Mouse (Mus musculus) midbrain, embryonic 14.5 days (tissue): ENCODE measurements around the gene Tssk4. TPM values are rescaled to one million over a fixed set of nuclear protein-coding genes. Genes with fewer than 3 reads are reported as not detected.

Source experiments
- ATAC-seq: fragments of 200-750 bp; cut with Nextera tagmentation; 2 replicates; pipeline ENCODE4 v1.8.0; 2017; ENCODE audit warnings: moderate number of reproducible peaks, moderate library complexity; ENCODE audit not compliant: low FRiP score, low TSS enrichment
- DNase-seq: peaks from one replicate; pipeline ENCODE4 v3.0.0-alpha.2; 2015
- H3K27ac ChIP-seq: fragments of 300-500 bp; sonication (generic); replicated peaks from 2 replicates; pipeline ENCODE4 v1.5.1; 2014; ENCODE audit warnings: mild to moderate bottlenecking, low read depth, low read length, moderate library complexity
- H3K27me3 ChIP-seq: fragments of 300-500 bp; sonication (generic); 2 replicates; pipeline ENCODE4 v1.6.1; 2014; ENCODE audit warnings: low read length, control low read depth, mixed read lengths; ENCODE audit not compliant: control insufficient read depth, insufficient read depth
- H3K36me3 ChIP-seq: fragments of 300-500 bp; sonication (generic); 2 replicates; pipeline ENCODE4 v1.6.1; 2014; ENCODE audit warnings: low read length, control low read depth; ENCODE audit not compliant: control insufficient read depth, insufficient read depth
- H3K4me1 ChIP-seq: fragments of 300-500 bp; sonication (generic); 2 replicates; pipeline ENCODE4 v1.6.1; 2014; ENCODE audit warnings: mild to moderate bottlenecking, antibody characterized with exemption, low read length, control low read depth; ENCODE audit not compliant: control insufficient read depth, insufficient read depth
- H3K4me2 ChIP-seq: fragments of 300-500 bp; sonication (generic); 2 replicates; pipeline ENCODE4 v1.6.1; 2014; ENCODE audit warnings: mild to moderate bottlenecking, low read length, moderate library complexity
- H3K4me3 ChIP-seq: fragments of 300-500 bp; sonication (generic); replicated peaks from 2 replicates; pipeline ENCODE4 v1.5.1; 2014; ENCODE audit warnings: low read depth, low read length
- H3K9ac ChIP-seq: fragments of 300-500 bp; sonication (generic); replicated peaks from 2 replicates; pipeline ENCODE4 v1.6.1; 2014; ENCODE audit warnings: mild to moderate bottlenecking, low read length, moderate library complexity
- H3K9me3 ChIP-seq: fragments of 300-500 bp; sonication (generic); 2 replicates; pipeline ENCODE4 v1.6.1; 2016; ENCODE audit warnings: low read length, control low read depth, mixed read lengths; ENCODE audit not compliant: control insufficient read depth
- WGBS: fragments of 180-500 bp; shearing (Covaris S2); extraction: QIAGEN DNeasy Blood & Tissue Kit; methylation state at CpG from one replicate; pipeline ENCODE4 v1.1.7; 2014; 5-methylcytosine and 5-hydroxymethylcytosine counted together
- polyA plus RNA-seq: library from polyadenylated mRNA; unstranded; fragments of >200 nt; fragmentation: Nextera tagmentation; extraction: Ambion mirVana; gene quantifications from 2 replicates; pipeline ENCODE4 v1.2.1, GENCODE M21; 2014

Gene Tssk4
- polyA plus RNA-seq, 1 experiment from 2014 or later: 0.47 TPM

GRCm38 (mm10) chr14:55637795-55638194 lies 12.2 kb upstream of the Tssk4 start, which contains the start of gene Gm49378:
TSS of gene Gm49378 (minus strand) at chr14:55637895.
- Histone ChIP-seq H3K27ac (no peak within 1 kb of the TSS), H3K36me3 (peaks cover 61% of the 10 kb centered on the region), H3K9me3 (no peaks in the 10 kb centered on the region), H3K9ac (no peak within 1 kb of the TSS), H3K4me1 (peaks cover 13% of the 10 kb centered on the region), H3K4me3 (no peak within 1 kb of the TSS), H3K27me3 (no peaks in the 10 kb centered on the region), H3K4me2 (no peak within 1 kb of the TSS)
- 95% methylated on average over 9 of the region's 9 CpGs for WGBS
- ATAC-seq: no peak
- no peak for DNase-seq

DNA sequence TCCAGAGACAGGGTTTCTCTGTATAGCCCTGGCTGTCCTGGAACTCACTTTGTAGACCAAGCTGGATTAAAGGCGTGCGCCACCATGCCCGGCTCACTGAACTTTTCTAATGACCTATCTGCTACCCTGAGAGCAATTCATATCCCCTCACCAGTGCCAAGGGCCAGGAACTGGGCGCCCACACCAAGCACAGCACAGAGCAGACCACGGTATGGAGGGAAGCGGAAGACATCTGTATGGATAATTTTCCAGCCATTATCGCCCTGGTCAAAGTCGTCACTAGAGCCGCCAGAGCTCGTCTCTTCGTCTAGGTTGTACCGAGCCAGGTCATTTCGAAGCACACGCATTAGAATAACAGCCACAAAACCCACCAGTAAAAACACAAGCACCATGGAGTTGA lies 9.2 kb upstream of the Tssk4 start:
- H3K36me3 ChIP-seq: peaks cover 48% of the 10 kb centered on the region

DNA sequence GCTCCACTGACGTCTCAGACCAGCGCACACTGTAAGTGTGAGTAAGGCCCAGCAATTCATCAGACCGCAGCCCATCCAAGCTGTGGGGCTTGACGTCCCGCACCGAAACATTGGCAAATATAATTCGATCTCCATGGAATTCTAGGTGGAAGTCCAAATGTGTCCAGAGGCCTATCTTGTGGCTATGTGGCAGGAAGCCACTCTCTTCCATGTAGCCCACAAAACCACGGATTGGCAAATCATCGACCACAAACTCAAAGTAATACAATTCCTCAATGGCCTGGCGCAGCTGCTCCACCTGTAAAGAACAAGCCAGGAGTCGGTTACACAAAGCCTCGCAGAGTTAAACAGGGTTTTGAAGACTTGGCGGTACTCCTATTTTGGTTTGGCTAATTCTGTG lies 8.7 kb upstream of the Tssk4 start:
- H3K4me3 ChIP-seq: no peak overlapping the region
- 97% methylated on average over 13 of the region's 13 CpGs for WGBS
- peaks cover 48% of the 10 kb centered on the region for H3K36me3 ChIP-seq
- H3K9me3 ChIP-seq: no peaks in the 10 kb centered on the region
- H3K4me1 ChIP-seq: peaks cover 11% of the 10 kb centered on the region
- H3K27me3 ChIP-seq: no peaks in the 10 kb centered on the region
- H3K9ac ChIP-seq: no peak overlapping the region
- no peak overlapping the region for H3K4me2 ChIP-seq
- DNase-seq: no peak
- no peak overlapping the region for H3K27ac ChIP-seq
- no peak for ATAC-seq

More for the DNA sequence above, 9.2 kb upstream of the Tssk4 start:
- peaks cover 11% of the 10 kb centered on the region for H3K4me1 ChIP-seq
- no peak overlapping the region for H3K27ac ChIP-seq
- no peaks in the 10 kb centered on the region for H3K27me3 ChIP-seq
- 98% methylated on average over 14 of the region's 14 CpGs for WGBS
- H3K9me3 ChIP-seq: no peaks in the 10 kb centered on the region
- H3K4me3 ChIP-seq: no peak overlapping the region
- no peak for DNase-seq
- no peak overlapping the region for H3K9ac ChIP-seq
- H3K4me2 ChIP-seq: no peak overlapping the region
- no peak for ATAC-seq

DNA sequence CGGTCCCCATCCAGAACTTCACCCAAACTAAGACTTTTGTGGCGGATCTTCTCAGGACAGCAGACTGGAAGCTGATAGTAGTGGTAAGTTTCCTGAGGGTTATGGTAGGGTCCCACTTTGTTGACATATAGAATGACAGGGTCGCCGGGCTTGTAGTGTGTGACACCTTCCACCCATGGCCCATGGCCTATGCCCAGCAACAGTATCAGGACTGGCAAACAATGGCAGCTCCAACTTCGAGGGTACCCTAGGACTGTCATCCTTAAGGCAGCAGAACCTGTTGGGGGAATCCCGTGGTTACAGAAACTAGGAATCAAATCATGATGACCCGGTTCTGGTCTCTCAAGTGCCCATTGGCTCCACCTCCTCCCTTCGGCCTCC lies 7.3 kb upstream of the Tssk4 start:
- H3K4me3 ChIP-seq: peak overlapping the region; percentile 98
- peaks cover 11% of the 10 kb centered on the region for H3K4me1 ChIP-seq
- 26% methylated on average over 8 of the region's 8 CpGs for WGBS
- ATAC-seq (peak; percentile 38; the same call in 1 of the 2 replicates), DNase-seq (no peak)
- H3K27me3 ChIP-seq: no peaks in the 10 kb centered on the region
- peaks cover 37% of the 10 kb centered on the region for H3K36me3 ChIP-seq
- H3K9ac ChIP-seq: peak overlapping the region; percentile 94
- H3K9me3 ChIP-seq: no peaks in the 10 kb centered on the region
- H3K4me2 ChIP-seq: peak overlapping the region; percentile 86
- H3K27ac ChIP-seq: peak overlapping the region; percentile 97

- Histone ChIP-seq H3K4me3 (peak within 1 kb of the TSS; percentile 98), H3K9me3 (no peaks in the 10 kb centered on the region), H3K36me3 (peaks cover 31% of the 10 kb centered on the region), H3K4me1 (peaks cover 11% of the 10 kb centered on the region), H3K27ac (peak within 1 kb of the TSS; percentile 97), H3K9ac (peak within 1 kb of the TSS; percentile 94), H3K27me3 (no peaks in the 10 kb centered on the region), H3K4me2 (peak within 1 kb of the TSS; percentile 86)
- whole genome bisulfite sequencing: under 1% methylated on average over 89 of the region's 89 CpGs
- peak; percentile 88 for ATAC-seq
- peak; percentile 88 for DNase-seq
Measured at GRCm38 (mm10) chr14:55643060-55643907, 6.7 kb upstream of the Tssk4 start, which contains the start of gene Tm9sf1. TSS of gene Tm9sf1 (minus strand) at chr14:55643806.

- Histone ChIP-seq H3K27ac (no peak overlapping the region), H3K4me2 (peak overlapping the region; percentile 86), H3K4me1 (peaks cover 11% of the 10 kb centered on the region), H3K4me3 (peak overlapping the region; percentile 98), H3K27me3 (no peaks in the 10 kb centered on the region), H3K9me3 (no peaks in the 10 kb centered on the region), H3K9ac (peak overlapping the region; percentile 94; the same call in 1 of the 2 replicates), H3K36me3 (peaks cover 24% of the 10 kb centered on the region)
- ATAC-seq: no peak
- 30% methylated on average over 17 of the region's 17 CpGs for WGBS
- DNase-seq: no peak
Measured at GRCm38 (mm10) chr14:55644261-55644888, 5.6 kb upstream of the Tssk4 start.

DNA sequence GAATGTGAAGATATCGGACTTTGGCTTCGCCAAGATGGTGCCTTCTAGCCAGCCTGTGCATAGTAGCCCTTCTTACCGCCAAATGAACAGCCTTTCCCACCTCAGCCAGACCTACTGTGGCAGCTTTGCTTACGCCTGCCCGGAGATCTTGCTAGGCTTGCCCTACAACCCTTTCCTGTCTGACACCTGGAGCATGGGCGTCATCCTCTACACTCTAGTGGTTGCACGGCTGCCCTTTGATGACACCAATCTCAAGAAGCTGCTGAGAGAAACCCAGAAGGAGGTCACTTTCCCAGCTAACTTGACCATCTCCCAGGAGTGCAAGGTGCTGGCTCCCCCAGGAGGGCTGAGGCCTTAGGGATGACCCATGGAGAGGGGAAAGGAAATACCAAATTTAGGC lies 1.5 kb downstream of the Tssk4 start:
- DNase-seq (no peak), ATAC-seq (no peak)
- no peaks in the 10 kb centered on the region for H3K27me3 ChIP-seq
- H3K36me3 ChIP-seq: no peaks in the 10 kb centered on the region
- H3K4me2 ChIP-seq: no peak overlapping the region
- H3K4me1 ChIP-seq: no peaks in the 10 kb centered on the region
- 94% methylated on average over 7 of the region's 7 CpGs for WGBS
- no peak overlapping the region for H3K9ac ChIP-seq
- no peak overlapping the region for H3K27ac ChIP-seq
- H3K4me3 ChIP-seq: no peak overlapping the region
- H3K9me3 ChIP-seq: no peaks in the 10 kb centered on the region

GRCm38 (mm10) chr14:55656935-55657334 lies 7.0 kb downstream of the Tssk4 start:
- Histone ChIP-seq H3K4me3 (no peak overlapping the region), H3K4me1 (peaks cover 7% of the 10 kb centered on the region; the same call in 1 of the 2 replicates), H3K4me2 (no peak overlapping the region), H3K9me3 (no peaks in the 10 kb centered on the region), H3K27me3 (no peaks in the 10 kb centered on the region), H3K36me3 (peaks cover 24% of the 10 kb centered on the region), H3K27ac (no peak overlapping the region), H3K9ac (no peak overlapping the region)
- DNase-seq (no peak), ATAC-seq (no peak)
- WGBS: 93% methylated on average over 3 of the region's 3 CpGs
